Comparison of ENCODE assay signal across 10 mouse cellular contexts in genomic region chr3:102192621-102193020, GRCm38 (mm10). TPM values are rescaled to one million over a fixed set of nuclear protein-coding genes. Genes with fewer than 3 reads are reported as not detected.
DNase-seq lines count a peak whose midpoint lies in the region; ATAC-seq and TF ChIP-seq lines count a peak whose summit lies in the region.
"Had no signal": no experiment of that assay in that cellular context is flagged by ENCODE, and none has a peak within 500 bp of the region (broad histone marks: within the 10 kb centered on the region; RNA-seq: fewer than 3 reads in every experiment).

No protein-coding gene starts in this region.

- H3K36me3 ChIP-seq in heart, embryonic 11.5 days (ENCODE audit: control insufficient read depth, insufficient read depth, low read length), result no peaks in the 10 kb centered on the region; the same call in 1 of the 2 replicates
- H3K36me3 ChIP-seq in forebrain, embryonic 14.5 days (ENCODE audit: control insufficient read depth, insufficient read depth, low read length), result no peaks in the 10 kb centered on the region
- H3K36me3 ChIP-seq: liver, embryonic 15.5 days had no signal

- in situ Hi-C loops in Patski (cut with MboI; ENCODE audit: low pct_unique_long_range_greater_than_20kb), result no loop called here

- CTCF ChIA-PET in Patski (lab: Charles Lee), result interaction anchor here (0.9 to 1.7 kb wide), 3 partner anchors 11 to 27 kb away, joined by 3 to 4 read pairs (median 4); no protein-coding TSS in a partner anchor

- peak overlapping the region; percentile 60; the same call in 1 of the 2 replicates for H3K4me2 ChIP-seq in heart, embryonic 11.5 days
- H3K4me2 ChIP-seq in forebrain, embryonic 14.5 days (ENCODE audit: low read length), result no peak overlapping the region
- H3K4me2 ChIP-seq: liver, embryonic 15.5 days had no signal

- no peak for TF ChIP-seq CTCF in Patski (IDR thresholded peaks at IDR 0.05)

- no peaks in the 10 kb centered on the region for H3K27me3 ChIP-seq in Patski
- H3K27me3 ChIP-seq in heart, embryonic 11.5 days (ENCODE audit: control insufficient read depth, insufficient read depth, low read length), result no peaks in the 10 kb centered on the region
- peaks cover 17% of the 10 kb centered on the region for H3K27me3 ChIP-seq in forebrain, embryonic 14.5 days (replicated peaks; ENCODE audit: control insufficient read depth, insufficient read depth, low read length)
- H3K27me3 ChIP-seq: embryonic facial prominence, embryonic 15.5 days had no signal

- 50% methylated on average over 2 of the region's 2 CpGs for WGBS in heart, embryonic 11.5 days (ENCODE audit: insufficient replicate concordance)
- WGBS in forebrain, embryonic 14.5 days, result 80% methylated on average over 2 of the region's 2 CpGs

- H3K9me3 ChIP-seq in heart, embryonic 11.5 days (replicated peaks; ENCODE audit: control insufficient read depth, low read length), result no peaks in the 10 kb centered on the region
- no peaks in the 10 kb centered on the region for H3K9me3 ChIP-seq in forebrain, embryonic 14.5 days (replicated peaks; ENCODE audit: control insufficient read depth, low read length)
- H3K9me3 ChIP-seq: embryonic facial prominence, embryonic 15.5 days; liver, embryonic 15.5 days had no signal

- peaks cover 71% of the 10 kb centered on the region for H3K4me1 ChIP-seq in heart, embryonic 11.5 days (ENCODE audit: control insufficient read depth, insufficient read depth, low read length)
- peaks cover 14% of the 10 kb centered on the region for H3K4me1 ChIP-seq in forebrain, embryonic 14.5 days (ENCODE audit: control insufficient read depth, insufficient read depth, low read length)

- no peak overlapping the region for H3K4me3 ChIP-seq in heart, embryonic 11.5 days (ENCODE audit: low read depth, low read length)
- H3K4me3 ChIP-seq in forebrain, embryonic 14.5 days (ENCODE audit: low read depth, low read length), result no peak overlapping the region
- H3K4me3 ChIP-seq: embryonic facial prominence, embryonic 15.5 days; liver, embryonic 15.5 days had no signal

- peak; percentile 39 for DNase-seq in kidney, adult 11 months
- DNase-seq in kidney, adult 18-20 months, result no peak
- peak; percentile 91 for DNase-seq in Patski (ENCODE audit: low read depth, low spot score)
- DNase-seq in kidney, postnatal 10 days, result peak; percentile 65
- DNase-seq in testis, postnatal 14 days (ENCODE audit: low spot score), result no peak
- DNase-seq in forebrain, embryonic 14.5 days (ENCODE audit: low spot score), result no peak

- H3K27ac ChIP-seq in heart, embryonic 11.5 days (ENCODE audit: low read depth, low read length), result 0 out of 2 replicates have a peak overlapping the region, but pooled peaks have one; percentile 74
- H3K27ac ChIP-seq in forebrain, embryonic 14.5 days (ENCODE audit: low read depth, low read length), result no peak overlapping the region
- H3K27ac ChIP-seq: liver, embryonic 15.5 days had no signal

- H3K9ac ChIP-seq in heart, embryonic 11.5 days (ENCODE audit: low read depth, low read length), result no peak overlapping the region
- no peak overlapping the region for H3K9ac ChIP-seq in forebrain, embryonic 14.5 days (ENCODE audit: low read length)
- H3K9ac ChIP-seq: embryonic facial prominence, embryonic 15.5 days; liver, embryonic 15.5 days had no signal

- POLR2A ChIA-PET in Patski (lab: Charles Lee), result interaction anchor here (1.0 kb wide), 1 partner anchor 13 kb away, joined by 3 read pairs; no protein-coding TSS in a partner anchor

- ATAC-seq in Patski, result peak; percentile 73
- ATAC-seq in heart, embryonic 11.5 days (replicated peaks; ENCODE audit: insufficient number of reproducible peaks, low FRiP score, low TSS enrichment), result peak; percentile 47; the same call in 1 of the 2 replicates
- no peak for ATAC-seq in forebrain, embryonic 14.5 days
- no peak for ATAC-seq in monocyte, adult 5-6 weeks (replicated peaks; ENCODE audit: insufficient number of reproducible peaks, low FRiP score, low TSS enrichment, poor library complexity, severe bottlenecking)

RNA-seq across cellular contexts. Expression of gene Vangl1, which starts 11.9 kb away (rescaled TPM):
- 43.6 TPM for polyA plus RNA-seq in Patski (2021)
- 29.4 and 31.6 TPM in 2 replicates for polyA plus RNA-seq in heart, embryonic 11.5 days (2014; fragmentation: Nextera tagmentation; extraction: Ambion mirVana)
- polyA plus RNA-seq in forebrain, embryonic 14.5 days (2014; fragmentation: Nextera tagmentation; extraction: Ambion mirVana), result 4.6 and 6.2 TPM in 2 replicates
- total RNA-seq in monocyte, adult 5-6 weeks (2017), result 1.4 TPM in 1 of 3 replicates, not detected in the others

Comparison
In these comparisons a context has a peak if more than half of its experiments do, and no peak if none do; other contexts are left out.
1. DNase-seq: peak in kidney, adult 11 months (single experiment), Patski (single experiment) and kidney, postnatal 10 days (single experiment); none in kidney, adult 18-20 months (single experiment), testis, postnatal 14 days (single experiment) and forebrain, embryonic 14.5 days (single experiment).
2. ATAC-seq: peak in Patski (single experiment) and heart, embryonic 11.5 days (single experiment); none in forebrain, embryonic 14.5 days (single experiment) and monocyte, adult 5-6 weeks (single experiment).